Mouse (Mus musculus): ENCODE measurements around the gene Gnl2.

Gene Gnl2

DNA sequence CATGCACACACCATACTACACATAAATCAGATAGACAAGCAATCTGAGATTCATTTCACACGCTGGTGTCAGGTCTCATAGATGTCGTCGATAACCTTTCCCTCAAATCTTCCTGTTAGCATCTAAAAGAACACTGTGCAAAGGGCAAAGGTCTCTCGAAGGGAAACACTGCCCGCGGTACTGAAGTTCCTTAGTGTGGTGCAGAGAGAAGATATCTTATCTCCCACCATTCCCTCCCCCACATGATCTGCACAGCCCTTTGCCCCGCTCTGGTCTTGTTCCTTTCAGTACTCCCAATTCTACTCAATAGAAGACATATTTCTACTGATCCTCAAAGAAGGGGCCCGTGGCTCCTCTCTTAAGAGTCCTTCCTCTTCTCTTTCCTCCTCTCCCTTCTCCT lies 13.4 kb upstream of the Gnl2 start:
- no peak for ATAC-seq (ENCODE audit: low TSS enrichment)

DNA sequence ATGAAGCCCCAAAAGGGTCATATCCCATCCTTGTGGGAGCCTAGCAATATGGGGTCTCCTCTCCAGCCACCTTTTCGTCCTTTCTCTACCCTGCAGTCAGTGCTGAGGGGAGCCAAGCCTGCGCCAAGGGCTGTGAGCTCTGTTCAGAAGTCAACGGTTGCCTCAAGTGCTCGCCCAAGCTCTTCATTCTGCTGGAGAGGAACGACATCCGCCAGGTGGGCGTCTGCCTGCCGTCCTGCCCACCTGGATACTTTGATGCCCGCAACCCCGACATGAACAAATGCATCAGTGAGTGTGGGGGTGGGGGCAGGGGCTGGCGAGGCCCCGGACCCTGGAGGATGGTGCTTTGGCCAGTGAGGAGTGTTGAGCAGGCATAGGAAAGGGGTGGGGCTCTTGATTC lies 11.5 kb upstream of the Gnl2 start:
- ATAC-seq (ENCODE audit: low TSS enrichment) = no peak

DNA sequence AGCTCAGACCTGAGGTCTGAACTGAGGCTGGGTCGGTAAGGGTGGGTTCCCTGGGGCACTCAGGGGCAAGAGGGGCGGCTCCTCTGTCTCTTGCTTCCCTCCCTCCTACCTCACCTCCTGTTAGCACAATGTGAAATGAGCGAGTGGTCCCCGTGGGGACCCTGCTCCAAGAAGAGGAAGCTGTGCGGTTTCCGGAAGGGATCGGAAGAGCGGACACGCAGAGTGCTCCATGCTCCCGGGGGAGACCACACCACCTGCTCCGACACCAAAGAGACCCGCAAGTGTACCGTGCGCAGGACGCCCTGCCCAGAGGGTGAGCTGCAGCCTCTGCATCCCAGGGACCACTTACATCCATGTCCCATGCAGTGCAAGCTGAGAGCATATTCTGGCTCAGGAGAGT lies 8.9 kb upstream of the Gnl2 start:
- no peak for ATAC-seq (ENCODE audit: low TSS enrichment)

DNA sequence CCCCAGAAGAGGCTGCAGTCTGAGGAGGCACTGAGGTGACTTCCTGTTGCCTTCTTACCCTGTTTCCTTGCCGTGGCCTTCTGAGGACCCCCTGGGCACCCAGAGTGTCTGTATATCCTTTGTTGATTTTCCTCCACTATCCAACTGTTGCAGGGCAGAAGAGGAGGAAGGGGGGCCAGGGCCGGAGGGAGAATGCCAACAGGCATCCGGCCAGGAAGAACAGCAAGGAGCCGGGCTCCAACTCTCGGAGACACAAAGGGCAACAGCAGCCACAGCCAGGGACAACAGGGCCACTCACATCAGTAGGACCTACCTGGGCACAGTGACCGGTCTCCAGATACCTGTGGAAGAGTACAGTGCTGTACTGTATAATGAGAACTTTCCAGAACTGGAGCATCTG lies 8.2 kb upstream of the Gnl2 start:
- ATAC-seq (ENCODE audit: low TSS enrichment) = 0 out of 2 replicates have a peak, but pooled peaks have one; percentile 6

DNA sequence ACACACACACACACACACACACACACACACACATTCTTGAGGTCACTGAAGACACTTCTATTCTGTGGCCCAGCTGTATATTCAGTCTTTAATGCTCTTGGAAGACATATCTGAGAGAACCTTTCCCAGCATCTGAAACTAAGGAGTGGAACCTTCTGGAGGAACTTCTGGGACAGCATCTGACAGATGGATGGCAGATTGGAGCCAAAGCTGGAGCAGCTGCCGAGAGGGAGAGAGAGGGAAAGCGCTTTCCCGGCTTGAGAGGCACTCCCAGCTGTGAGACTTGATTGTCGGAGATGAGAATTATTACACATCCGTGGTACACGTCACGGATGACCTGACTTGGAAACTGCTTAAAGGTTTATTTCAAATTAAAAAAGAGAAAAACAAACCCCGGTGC lies 7.7 kb upstream of the Gnl2 start:
- ATAC-seq (ENCODE audit: low TSS enrichment) = peak; percentile 58; the same call in 1 of the 2 replicates

DNA sequence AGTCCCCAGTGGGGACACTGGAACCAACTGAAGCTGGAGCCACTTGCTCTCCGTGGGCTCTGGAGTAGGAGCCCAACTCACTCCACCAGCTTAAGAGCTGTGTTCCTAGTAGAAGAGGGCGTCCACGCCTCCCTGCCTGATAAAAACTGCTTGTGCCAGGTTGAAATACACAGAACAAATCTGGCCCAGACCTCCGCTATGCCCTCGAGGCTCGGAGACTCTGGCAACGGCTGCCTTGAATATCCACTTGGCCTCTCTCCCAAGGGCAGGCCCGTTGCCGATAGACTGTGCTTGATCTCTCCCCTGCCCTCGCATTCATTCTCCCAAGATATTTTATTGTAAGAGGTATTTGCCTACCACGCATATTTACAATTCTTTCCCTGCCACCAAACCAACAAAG lies 1.0 kb downstream of the Gnl2 start:
- no peak for ATAC-seq (ENCODE audit: low TSS enrichment)

DNA sequence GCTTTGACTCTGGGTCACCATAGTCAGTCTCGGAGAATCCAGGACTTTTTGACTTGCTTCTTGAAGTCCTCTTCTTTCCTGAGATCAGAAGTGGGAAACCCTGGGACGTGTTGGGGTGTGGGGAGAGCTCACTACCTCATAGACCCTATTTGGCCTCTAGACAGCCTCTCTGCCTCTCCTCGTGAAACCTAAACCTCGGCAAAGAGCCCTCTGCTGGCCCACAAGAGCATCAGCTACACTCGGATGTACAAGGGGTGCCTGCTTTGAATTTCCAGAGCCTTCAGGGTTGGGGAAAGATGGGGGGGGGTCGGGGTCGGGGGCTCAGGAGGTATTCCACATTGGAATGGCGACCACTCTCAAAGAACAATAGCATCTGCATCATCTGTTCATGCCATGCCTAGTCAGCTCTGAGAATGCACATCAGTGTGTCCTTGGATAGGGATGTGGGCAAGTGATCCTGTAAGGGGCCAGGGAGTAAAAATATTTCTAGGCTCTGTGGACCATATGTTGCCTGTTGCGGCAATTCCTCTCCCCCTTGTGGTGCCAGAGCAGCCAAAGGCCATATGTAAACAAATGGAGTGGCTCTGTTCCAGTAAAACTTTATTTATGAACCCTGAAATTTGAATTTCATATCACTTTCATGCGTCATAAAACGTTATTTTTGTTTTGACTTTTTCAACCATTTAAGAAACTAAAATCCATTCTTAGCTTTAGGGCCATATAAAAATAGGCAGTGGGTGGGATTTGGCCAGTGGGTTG lies 4.6 kb downstream of the Gnl2 start:
- peak; percentile 77 for ATAC-seq (ENCODE audit: low TSS enrichment)

DNA sequence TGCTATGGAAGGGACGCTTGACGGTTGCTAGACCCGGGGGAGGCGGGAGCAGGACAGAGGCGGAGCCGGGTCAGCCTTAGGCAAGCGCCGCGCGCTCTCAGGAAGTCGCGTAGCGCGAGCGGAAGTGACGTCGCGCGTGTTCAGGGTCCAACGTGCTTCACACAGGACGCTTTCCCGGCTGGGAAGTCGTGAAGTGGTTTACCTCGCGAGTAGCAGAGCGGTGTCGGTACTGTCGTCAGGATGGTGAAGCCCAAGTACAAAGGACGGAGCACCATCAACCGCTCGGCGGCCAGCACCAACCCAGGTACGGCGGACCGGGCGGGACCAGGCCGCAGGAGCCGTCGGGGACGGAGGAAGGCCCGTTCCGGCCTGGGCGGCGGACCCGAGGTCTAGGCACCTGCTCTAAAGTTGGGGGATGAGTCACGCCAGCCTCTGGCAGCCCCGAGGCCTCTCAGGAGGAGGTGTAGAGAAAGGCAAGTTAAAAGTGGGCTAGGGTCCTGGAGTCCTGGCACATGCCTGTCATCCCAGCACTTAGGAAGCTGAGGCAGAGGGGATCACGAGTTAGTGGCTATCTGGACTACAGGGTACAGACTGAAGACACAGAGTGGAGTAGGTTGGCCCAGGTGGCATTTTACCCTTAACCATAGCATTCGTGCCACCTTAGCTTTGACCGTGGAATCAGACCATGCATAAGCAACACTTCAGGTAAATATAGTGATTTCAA lies 13.7 kb downstream of the Gnl2 start:
- peak; percentile 99 for ATAC-seq (ENCODE audit: low TSS enrichment)

DNA sequence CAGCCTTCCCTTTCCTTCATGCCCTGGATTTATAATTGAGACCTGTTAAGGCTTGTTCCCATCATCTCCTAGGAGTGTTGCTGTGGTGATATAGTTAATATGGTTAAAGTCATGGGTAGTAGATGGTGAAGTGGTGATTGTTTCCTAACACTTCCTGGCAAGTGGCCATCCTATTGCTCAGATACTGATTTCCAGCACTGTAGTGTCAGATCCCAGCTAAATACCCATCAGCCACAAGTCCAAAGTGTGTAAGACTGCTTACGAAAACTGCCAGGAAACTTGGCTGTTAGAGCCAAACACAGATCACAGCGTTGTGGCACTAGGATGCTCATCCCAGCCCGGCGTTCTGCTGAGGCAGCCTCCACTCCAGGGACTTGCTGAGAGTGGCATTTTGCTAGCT lies 18.0 kb downstream of the Gnl2 start:
- no peak for ATAC-seq (ENCODE audit: low TSS enrichment)

DNA sequence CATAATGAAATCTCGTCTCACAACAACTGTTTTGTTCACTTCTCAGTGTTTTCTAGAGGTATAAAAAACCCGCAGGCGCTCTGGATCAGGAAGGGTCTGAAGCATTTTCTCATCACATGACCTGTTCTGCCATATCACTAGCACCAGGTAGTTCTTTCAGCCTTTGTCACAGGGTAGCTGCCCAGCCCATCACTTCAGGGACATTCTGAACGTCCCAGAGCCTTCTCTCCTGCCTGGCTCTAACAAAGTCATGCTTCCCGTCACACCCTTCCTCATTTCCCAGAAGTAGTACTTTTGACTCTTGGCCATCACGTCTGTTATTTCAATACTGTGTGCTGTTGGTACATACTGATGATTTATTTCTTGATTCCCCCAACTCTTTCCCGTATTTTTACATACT lies 28.1 kb downstream of the Gnl2 start:
- no peak for ATAC-seq (ENCODE audit: low TSS enrichment)

DNA sequence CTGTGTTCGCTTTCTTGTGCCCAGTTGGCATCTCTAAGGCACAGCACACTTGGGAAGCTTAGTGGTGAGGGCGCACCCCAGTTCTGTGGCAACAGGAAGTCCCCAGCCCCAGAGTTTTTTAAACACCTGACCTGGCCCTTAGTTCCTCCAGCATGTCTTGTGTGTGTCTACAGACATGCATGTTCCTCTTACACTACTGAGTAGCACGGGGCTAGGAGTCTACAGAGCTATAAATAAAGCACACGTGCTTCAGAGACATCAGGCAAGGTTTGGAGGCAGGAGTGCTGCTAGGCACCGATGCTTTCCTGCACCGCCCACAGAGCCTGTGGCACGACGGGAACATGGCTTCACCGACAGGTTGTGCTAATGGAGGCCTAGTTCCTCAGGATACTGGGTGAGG lies 39.0 kb downstream of the Gnl2 start:
- ATAC-seq (ENCODE audit: low TSS enrichment) = peak; percentile 62

DNA sequence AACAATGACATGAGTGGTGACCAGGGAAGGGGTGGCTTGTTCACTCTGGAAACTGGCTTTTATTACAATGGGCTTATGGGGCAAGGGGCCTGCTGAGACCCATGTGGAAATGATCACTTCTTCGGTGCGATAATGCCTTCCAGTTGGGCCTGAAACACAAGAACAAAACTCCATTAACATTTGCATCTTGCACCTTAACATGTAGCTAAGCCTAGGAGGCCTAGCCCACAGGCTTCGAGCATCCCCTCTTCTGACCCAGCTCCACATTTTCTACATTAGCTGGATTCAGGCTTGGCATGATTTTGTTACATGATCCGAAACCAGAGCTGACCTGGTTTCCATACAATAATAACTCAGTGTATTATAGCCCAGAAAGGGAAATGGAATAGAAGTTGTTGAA lies 40.1 kb downstream of the Gnl2 start:
- no peak for ATAC-seq (ENCODE audit: low TSS enrichment)

DNA sequence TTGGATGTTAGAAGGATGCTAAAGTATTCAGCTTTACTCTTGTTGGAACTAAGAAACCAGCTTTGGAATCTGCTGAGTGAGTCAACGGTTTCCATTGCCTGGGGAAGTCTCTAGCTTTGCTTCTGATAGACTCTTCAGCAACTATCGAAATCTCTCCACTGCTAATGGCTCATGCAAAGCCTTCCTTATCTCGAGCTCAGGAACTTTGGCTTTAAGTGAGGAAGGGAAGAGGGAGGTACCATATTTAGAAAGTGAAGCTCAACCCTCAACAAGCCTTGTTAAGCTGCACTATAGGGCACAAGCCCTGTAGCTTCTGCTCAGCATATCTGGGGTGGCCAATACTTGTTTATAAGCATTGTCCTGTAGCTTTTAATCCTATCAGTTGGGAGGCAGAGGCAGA lies 40.9 kb downstream of the Gnl2 start:
- ATAC-seq (ENCODE audit: low TSS enrichment) = no peak

DNA sequence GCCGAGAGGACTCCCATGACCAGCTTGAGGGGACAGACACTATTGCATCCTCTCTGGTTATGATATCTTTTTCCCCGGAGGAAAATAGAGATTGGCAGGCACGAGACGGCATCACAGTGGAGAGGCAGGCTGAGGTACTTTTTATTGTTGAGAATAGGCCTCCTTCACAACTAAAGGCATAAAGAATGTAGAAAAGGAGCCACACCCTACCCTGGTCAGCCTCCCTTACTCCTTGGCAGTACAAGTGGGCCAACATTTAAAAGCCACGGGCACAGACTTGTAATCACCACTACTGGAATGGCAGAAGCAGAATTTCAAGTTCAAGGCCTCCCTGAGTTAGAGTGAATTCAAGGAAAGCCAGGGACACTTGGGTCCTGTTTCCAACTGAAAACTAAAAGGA lies 41.6 kb downstream of the Gnl2 start:
- no peak for ATAC-seq (ENCODE audit: low TSS enrichment)

DNA sequence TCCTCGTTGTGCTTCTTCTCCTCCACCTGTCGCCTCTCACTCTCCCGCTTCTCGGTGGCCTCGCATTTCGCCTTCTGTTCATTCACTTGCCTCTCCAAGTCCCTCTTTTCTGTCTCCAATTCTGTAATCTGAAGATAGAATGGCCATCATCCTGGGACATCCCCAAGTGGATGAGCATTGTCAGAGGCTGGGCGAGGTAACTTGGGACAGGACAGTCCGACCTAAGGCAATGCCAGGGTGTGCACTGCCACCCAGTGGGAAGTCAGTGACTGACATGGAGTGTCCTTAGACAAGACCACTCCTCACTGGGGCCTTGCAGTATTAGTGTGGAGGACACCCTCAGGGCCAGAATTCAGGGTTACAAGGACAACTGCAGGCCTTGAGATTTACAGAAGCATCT lies 42.6 kb downstream of the Gnl2 start:
- ATAC-seq (ENCODE audit: low TSS enrichment) = peak; percentile 64; the same call in 1 of the 2 replicates

DNA sequence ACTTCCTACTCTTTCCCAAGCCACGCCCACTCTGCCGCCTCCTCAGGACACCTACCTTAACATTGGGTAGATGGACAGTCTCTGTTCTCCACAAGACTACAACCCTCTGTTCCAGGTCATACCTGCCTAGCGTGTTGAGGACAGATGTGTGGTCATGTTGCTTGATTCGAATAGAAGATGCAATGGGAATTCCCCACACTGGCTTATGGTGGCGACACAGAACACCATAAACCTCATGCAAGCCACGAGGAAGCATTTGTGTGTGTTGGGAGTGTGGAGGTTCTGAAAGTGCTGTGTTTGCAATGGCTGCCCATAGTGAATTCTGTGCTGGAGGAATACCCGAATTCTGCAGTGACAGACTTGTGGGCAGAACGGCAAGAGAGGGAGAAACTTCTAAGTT lies 47.4 kb downstream of the Gnl2 start:
- ATAC-seq (ENCODE audit: low TSS enrichment) = no peak

DNA sequence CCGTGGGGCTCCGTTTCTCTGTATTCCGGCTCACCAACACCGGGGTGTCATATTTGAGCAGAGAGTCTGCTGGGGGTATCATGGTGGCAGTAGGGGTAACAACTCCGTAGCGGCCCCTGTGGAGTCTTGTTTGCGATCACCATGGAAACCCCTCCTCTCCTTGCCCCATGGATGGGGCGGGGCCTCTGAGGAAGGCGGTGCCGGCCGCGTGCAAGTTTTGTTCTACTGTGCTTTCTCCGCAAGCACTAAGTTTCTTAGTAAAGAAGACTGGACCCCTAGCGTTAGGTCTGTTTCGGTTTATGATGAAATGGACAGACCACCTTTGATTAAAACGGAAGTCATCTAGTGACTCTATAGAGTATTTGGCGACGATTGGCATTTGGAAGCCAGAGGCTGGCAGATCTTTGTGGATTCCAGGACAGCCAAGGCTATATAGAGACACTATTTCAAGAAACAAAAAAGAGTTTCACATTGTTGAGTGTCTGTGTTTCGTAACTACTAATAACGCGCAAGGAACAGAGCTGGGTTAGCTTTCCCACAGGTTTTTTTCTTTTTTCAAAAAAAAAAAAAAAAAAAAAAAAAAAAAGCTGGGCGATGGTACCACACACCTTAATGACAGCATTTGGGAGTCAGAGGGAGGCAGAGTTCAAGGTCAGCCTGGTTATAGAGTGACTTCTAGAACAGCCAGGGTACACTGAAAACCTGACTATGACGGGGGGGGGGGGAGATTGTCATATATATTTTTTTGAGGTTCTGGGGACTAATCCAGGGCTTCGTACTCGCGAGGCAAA lies 49.3 kb downstream of the Gnl2 start, which contains the start of gene Dnali1:
Gene Dnali1 (minus strand): TSS at position 187 of the 791 bp plus-strand sequence.
- peak; percentile 39; the same call in 1 of the 2 replicates for ATAC-seq (ENCODE audit: low TSS enrichment)

DNA sequence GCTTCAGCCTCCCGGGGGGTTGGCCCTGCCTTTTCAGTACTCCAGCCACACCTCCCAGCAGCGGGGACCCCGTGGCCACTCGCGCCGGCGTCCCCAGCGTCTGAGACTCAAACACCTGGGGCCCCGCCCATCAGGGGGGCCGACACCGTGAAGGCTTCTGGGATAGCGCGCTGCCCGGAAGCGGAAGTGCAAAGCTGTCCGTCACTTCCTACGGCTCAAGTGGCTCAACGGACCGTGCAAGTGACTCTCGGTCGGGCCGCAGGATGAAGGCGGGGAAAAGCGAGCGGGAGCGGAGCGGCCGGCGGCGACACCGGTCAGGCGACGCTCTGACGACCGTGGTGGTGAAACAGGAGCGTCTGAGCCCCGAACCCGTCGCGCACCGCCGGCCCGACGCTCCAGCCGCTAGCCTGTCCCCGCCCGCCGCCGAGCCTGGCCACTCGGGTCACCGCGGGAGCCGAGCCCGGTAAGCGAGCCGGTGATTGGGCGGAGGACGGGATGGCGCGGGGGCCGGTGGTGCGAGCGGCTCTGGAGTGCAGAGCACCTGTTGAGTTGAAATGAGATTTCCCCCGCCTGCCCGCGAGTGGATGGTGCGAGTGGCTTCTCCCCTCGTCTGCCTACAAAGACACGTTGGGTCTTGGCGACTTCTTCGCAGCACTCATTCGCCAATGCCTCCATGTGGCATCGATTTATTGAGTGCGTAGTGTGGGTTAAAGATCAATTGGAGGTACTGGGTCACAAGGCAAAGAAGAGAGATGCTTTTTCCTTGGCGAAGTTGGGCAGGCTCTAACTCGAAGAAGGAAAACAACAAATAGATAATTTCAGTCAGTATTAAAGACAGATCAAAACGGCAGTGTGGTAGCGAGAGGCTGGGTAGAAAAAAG lies 50.3 kb downstream of the Gnl2 start, which contains the start of gene Snip1:
Gene Snip1 (plus strand): TSS at position 183 of the 881 bp plus-strand sequence.
- ATAC-seq (ENCODE audit: low TSS enrichment) = peak; percentile 98

DNA sequence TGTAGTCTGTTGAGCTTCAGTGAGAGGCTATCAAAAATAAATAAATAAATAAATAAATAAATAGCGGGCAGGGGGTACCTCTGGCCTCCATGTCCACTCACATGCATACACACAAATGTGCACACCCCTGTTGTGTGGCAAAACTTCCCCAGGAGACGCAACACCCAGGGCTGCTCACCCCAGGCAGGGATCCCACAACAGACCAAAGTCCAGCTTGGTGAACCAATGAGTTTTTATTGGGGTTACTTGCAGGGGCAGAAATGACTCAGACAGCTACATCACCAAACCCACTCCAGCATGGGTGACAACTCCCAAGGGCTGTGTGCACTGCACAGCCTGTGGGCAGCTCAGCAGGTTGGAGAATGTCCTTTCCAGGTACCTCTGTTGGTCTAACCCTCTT lies 61.3 kb downstream of the Gnl2 start:
- ATAC-seq (ENCODE audit: low TSS enrichment) = no peak

DNA sequence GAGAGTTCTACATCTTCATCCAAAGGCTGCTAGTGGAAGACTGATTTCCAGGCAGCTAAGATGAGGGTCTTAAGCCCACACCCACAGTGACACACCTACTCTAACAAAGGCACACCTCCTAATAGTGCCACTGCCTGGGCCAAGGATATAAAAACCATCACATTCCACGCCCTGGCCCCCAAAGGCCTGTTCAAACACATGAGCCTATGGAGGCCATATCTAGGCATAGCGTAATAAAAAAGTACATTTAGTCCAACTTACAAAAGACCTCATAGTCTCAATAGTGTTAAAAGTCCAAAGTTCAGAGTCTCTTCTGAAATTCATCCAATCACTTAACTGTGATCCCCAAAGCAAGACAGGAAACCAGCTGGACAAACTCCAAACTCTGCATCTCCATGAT lies 62.3 kb downstream of the Gnl2 start:
- ATAC-seq (ENCODE audit: low TSS enrichment) = no peak
